Mouse (Mus musculus): ENCODE data around the gene Rcbtb2.

GRCm38 (mm10) chr14:73244061-73244597 lies 121.3 kb downstream of the Rcbtb2 start:
- no peak for TF ChIP-seq TAL1 (IDR thresholded peaks at IDR 0.05; ENCODE audit: low read length)
- no peak for TF ChIP-seq GATA1 (IDR thresholded peaks at IDR 0.05; ENCODE audit: low read length)

Measured in erythroblast, embryonic 14.5 days (primary cell).